Mouse (Mus musculus) cerebellum, postnatal 10 days (tissue): Measurements from ENCODE around the gene Cap1.
A peak's percentile ranks its signal among the peaks of the same experiment; 100 is the strongest.

Experiments used
- DNase-seq, 2 experiments: peaks; one replicate each; pipeline ENCODE4 v3.0.0; 2021; ENCODE audit warnings: mixed read lengths in 2 of 2

Gene Cap1

GRCm38 (mm10) chr4:122886579-122887254, 861 bp upstream of the Cap1 start:
- peak in 1 of 2 experiments; percentile 49 for DNase-seq

DNA sequence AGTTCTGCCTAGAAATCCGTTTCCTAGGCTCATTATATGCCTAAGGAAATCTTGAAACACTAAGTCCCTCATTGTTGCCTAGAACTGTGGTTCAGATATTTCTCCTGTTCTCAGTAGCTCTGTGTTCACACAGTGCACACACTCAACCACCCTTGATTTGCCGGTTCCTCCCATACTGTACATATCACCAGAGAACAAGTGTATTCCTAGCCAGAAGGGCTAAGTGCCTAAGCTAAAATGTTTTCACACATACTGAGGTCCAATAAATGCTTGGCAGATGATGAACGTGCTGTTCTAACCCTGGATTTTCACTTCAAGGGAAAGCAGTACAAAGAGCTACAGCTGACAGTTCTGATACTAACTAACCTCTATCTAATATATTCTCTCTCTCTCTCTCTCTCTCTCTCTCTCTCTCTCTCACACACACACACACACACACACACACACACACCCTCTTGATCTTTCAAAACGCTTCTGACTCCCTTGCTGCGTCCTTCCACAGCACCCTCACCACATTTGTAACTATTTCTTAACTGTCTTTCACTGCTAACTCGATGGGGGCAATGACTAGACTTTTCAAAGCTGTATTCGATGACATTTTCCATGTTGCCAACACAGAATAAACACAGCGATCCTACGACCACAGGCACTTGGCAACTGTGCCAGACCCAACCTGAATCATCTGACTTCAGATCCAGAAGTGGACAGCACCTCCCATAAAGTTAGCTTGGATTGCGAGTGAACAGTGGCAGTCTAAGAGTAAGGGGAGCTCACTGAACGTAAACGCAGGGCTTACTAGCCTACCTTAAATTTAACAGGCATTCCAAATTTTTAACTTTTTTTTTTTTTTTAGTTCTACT, 1.1 kb downstream of the Cap1 start:
- peak in 1 of 2 experiments; percentile 20 for DNase-seq

GRCm38 (mm10) chr4:122884051-122884450, 1.8 kb downstream of the Cap1 start:
- no peak for DNase-seq

DNA sequence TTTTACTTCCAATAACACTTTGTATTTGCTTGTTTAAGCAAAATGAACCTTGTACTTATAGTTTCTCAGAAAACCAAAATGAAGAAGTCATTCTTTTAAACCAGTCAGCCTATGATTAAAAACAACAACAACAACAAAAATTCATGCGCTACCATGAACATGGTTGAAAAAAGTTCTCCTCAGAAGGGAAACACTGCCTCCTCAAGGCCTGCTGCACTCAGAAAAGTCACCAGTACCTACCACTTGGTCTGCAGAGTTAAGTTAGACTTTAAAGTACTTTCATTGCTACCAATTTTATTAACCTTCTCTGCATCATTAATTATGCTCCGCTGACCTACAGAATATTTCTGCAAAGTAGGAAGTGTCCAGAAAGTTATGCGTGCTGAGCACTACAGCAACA, 2.6 kb downstream of the Cap1 start:
- DNase-seq = no peak

- no peak for DNase-seq
Observed at GRCm38 (mm10) chr4:122882544-122882943, 3.3 kb downstream of the Cap1 start.

GRCm38 (mm10) chr4:122878333-122879070, 7.4 kb downstream of the Cap1 start:
- DNase-seq = no peak

GRCm38 (mm10) chr4:122873512-122873911, 12.3 kb downstream of the Cap1 start:
- no peak for DNase-seq

DNA sequence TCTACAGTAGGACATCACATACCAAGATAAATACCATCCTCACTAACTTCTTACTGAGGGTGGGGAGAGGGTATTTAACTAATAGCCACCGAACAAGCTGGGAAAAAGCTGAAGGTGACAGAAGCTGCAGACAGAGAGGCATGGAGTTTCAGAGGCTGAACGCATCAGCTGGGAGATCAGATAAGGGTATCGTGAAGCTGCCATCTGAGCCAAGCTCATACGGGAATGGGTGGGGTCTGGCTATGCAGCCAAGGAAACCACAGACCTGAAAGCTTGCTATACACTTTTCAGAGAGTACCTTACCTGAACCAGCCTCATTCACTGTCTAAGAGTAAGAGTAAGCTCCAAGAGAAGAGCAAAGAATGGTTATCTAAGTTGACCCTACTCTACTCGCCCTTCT, 12.9 kb downstream of the Cap1 start:
- no peak for DNase-seq

GRCm38 (mm10) chr4:122871989-122872388, 13.9 kb downstream of the Cap1 start:
- no peak for DNase-seq

DNA sequence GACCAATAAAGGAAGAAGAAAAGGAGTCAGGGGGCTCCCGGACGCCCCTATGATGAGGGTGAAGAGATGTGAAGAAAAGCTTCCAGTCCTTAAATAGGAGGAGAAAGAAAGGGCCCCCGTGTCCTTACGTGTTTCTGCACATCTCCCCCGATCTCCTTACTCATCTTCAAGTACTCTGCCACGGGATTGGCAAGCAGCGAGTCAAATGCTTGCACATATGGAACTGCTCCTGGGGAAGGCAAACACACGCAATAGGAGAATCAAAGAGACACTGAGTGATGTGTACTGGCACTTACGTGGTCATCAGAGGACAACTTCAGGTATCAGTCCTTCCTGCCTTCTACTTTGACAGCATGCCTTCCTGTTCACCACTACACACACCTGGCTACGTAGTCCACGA, 14.6 kb downstream of the Cap1 start:
- no peak for DNase-seq

GRCm38 (mm10) chr4:122870741-122871140, 15.1 kb downstream of the Cap1 start:
- no peak for DNase-seq

DNA sequence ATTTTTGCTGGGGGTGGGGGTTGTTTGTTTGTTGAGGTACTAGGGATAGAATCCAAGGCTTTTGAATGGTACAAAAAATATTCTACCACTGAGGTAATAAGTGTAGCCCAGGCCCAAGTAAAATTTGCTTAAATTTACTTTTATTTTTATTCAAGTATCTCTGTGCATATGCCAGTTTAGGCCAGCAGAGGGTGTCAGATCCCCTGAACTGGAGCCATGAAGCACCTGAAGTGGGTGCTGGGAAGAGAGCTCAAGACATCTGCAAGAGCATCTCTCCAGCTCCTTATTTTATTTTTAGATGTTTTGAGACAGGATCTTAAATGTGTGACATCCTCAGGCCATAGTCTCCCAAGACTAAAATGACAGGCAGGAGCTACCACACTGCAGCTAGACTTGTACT, 15.8 kb downstream of the Cap1 start:
- DNase-seq = peak; percentile 49 to 55

DNA sequence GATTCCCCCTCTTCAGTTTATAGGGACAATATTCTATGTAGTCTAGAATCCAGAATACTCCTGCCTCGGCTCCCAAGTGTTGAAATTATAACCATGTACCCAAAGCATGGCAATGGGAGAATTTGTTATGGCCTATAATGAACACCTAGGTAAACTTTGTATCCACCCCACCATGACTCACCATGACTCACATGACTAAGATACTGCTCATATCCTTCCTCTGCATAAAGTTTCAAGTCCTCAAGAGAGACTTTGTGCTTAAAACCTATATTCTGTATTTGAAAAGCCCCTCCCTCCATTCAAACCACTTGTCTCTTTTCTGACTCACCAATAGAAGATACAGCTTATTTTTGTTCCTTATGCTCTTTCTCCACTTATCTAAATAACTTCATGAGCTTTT, 17.8 kb downstream of the Cap1 start:
- no peak for DNase-seq

DNA sequence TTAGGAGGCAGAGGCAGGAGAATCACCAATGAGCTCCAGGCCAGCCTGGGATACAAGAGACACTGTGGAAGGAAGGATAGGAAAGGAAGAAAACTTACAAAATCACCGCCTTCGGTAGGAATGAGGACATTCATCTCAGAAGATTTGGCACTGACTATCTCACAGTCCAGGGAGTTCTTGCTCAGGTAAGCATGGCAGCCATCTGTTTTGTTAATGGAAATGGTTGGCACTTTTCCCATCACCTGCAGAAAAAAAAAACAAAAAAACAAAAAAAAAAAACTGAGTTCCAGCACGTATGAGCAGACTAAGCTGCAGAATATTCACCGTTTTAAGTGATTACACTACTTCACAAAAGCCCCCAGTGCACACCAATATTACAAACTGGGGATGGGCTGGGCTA, 24.0 kb downstream of the Cap1 start:
- no peak for DNase-seq

DNA sequence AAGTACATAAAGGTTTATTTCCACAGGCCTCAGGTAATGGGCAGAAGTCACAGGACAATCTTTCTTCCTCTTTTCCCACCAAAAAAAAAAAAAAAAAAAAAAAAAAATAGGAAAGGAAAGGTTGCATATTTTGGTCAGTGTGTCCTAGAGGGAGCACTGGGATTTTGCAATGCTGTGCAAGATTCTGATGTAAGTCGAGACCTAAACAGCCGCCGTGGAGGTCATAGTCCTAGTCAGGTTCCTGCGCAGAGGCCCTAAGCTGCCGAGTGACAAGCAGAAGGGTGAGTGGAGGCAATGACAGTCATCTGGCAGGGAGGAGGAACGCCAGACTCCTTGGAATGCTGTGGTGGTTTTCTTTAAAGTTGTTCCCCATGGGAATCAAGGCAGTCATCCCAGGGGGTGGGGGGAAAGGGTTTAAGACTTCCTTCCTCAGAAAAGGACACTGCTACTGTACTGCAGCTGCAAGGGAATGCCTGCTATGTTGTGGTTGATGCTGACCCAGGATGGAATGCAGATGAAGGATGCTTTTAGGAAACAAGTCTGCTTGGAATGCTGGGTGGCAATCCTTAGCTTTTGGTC, 26.7 kb downstream of the Cap1 start:
- DNase-seq = no peak

- no peak for DNase-seq
Observed at GRCm38 (mm10) chr4:122857909-122858308, 27.9 kb downstream of the Cap1 start.

DNA sequence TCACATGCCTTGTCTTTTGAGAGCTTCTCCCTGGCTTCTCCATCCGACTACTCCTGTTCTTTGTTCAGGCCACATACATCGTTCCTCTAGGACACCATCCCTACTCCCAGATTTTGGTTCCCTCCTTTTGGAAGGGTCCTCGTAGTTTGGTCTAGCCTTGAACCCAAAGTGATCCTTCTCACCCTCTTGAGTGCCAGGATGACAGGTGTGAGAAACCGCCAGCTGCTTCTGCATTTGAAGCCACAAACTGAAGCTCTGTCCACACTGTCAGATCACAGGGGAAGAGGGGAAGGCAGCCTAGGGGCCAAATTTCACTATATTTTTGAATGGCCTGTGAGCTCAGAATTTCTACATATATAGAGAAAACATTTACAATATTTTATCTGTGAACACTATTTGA, 31.1 kb downstream of the Cap1 start:
- DNase-seq = no peak

- DNase-seq = no peak
Observed at GRCm38 (mm10) chr4:122853691-122854090, 32.2 kb downstream of the Cap1 start.

DNA sequence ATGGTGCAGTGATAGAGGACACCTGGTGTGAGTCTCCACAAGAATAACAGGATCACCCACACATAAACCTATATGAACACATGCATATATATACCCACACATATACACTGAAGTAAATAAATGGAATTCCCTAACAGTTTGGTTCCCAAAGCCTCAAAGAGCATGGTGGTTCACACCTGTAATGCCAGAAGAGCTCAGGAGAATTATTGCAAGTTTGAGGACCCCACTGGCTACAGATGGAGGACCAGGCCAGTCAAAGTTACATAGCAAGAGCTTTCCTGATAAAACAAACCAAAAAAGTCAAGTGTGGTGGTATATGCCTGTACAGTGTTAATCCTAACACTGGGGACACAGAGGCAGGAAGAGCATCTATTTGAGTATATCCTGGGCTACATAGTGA, 34.3 kb downstream of the Cap1 start:
- DNase-seq = no peak

GRCm38 (mm10) chr4:122848150-122848621, 37.7 kb downstream of the Cap1 start:
- DNase-seq = peak; percentile 26 to 27

DNA sequence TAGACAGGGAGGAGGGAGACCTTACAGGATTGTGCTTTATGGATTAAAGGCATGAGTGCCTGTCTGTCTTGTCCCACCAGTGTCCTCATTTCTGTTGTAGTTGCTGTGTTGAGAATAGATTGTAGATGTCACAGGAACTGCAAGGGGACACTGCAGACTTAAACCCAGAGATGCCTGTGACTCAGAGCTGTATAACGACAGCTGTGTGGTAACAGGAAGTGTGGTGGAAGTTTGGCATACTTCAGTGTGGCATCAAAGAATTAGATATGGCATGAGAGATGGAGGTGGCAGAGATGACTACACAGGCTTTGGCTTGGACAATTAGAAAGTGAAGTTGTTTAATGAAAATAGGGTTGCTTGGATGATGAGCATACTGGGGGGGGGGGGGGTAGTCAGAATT, 47.4 kb downstream of the Cap1 start:
- no peak for DNase-seq

- no peak for DNase-seq
Observed at GRCm38 (mm10) chr4:122837994-122838393, 47.9 kb downstream of the Cap1 start.

DNA sequence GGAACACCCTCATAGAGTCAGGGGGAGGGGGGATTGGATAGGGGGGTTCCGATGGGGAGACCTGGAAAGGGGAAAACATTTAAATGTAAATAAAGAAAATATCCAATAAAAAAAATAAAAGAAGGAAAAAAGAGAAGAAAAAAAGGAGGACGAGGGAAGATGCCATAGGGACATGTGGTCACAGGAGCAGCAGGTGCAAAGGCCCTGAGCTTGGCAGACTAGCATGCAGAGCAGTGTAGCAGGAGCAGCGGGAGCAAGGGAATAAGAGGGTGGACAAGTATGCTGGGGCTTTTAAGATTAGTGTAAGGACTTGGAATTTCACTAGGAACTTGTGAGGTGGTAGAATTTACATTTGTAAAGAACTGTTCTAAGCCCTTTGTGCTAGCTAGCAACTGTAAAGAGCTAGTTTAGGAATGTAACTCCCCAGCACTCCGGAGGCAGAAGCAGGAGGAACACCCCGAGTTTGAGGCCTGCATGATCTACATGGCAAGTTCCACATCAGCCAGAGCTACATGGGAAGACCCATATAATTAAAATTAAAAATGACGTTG, 48.6 kb downstream of the Cap1 start:
- no peak for DNase-seq
